Mouse (Mus musculus) kidney, embryonic 14.5 days (tissue): ENCODE data around the gene Ccm2. TPM values are rescaled to one million over a fixed set of nuclear protein-coding genes. Genes with fewer than 3 reads are reported as not detected.
A peak's percentile ranks its signal among the peaks of the same experiment; 100 is the strongest.

Experiments
- ATAC-seq: fragments of 200-750 bp; cut with Nextera tagmentation; 2 replicates; pipeline ENCODE4 v1.8.0; 2017; ENCODE audit warnings: moderate number of reproducible peaks, mild to moderate bottlenecking, moderate TSS enrichment, moderate library complexity; ENCODE audit not compliant: low FRiP score, low TSS enrichment
- H3K27ac ChIP-seq: fragments of 300-500 bp; sonication (generic); 2 replicates; pipeline ENCODE4 v1.5.1; 2014; ENCODE audit warnings: low read depth, mild to moderate bottlenecking, low read length, moderate library complexity, mixed read lengths
- H3K27me3 ChIP-seq: fragments of 300-500 bp; sonication (generic); 2 replicates; pipeline ENCODE4 v1.6.1; 2014; ENCODE audit warnings: mild to moderate bottlenecking, low read length; ENCODE audit not compliant: control insufficient read depth, insufficient read depth
- H3K36me3 ChIP-seq: fragments of 300-500 bp; sonication (generic); 2 replicates; pipeline ENCODE4 v1.6.1; 2014; ENCODE audit warnings: low read length, mixed read lengths; ENCODE audit not compliant: control insufficient read depth, insufficient read depth
- H3K4me1 ChIP-seq: fragments of 300-500 bp; sonication (generic); 2 replicates; pipeline ENCODE4 v1.6.1; 2014; ENCODE audit warnings: low read length, mixed read lengths; ENCODE audit not compliant: control insufficient read depth, insufficient read depth
- H3K4me2 ChIP-seq: fragments of 300-500 bp; sonication (generic); replicated peaks from 2 replicates; pipeline ENCODE4 v1.6.1; 2014; ENCODE audit warnings: low read depth, mild to moderate bottlenecking, low read length
- H3K4me3 ChIP-seq: fragments of 300-500 bp; sonication (generic); 2 replicates; pipeline ENCODE4 v1.5.1; 2014; ENCODE audit warnings: mild to moderate bottlenecking, low read length
- H3K9ac ChIP-seq: fragments of 300-500 bp; sonication (generic); 2 replicates; pipeline ENCODE4 v1.6.1; 2014; ENCODE audit warnings: low read depth, mild to moderate bottlenecking, low read length, moderate library complexity
- H3K9me3 ChIP-seq: fragments of 300-500 bp; sonication (generic); 2 replicates; pipeline ENCODE4 v1.6.1; 2016; ENCODE audit warnings: low read length; ENCODE audit not compliant: control insufficient read depth
- WGBS: fragments of 180-500 bp; shearing (Covaris S2); extraction: QIAGEN DNeasy Blood & Tissue Kit; methylation state at CpG from one replicate; pipeline ENCODE4 v1.1.7; 2014; 5-methylcytosine and 5-hydroxymethylcytosine counted together
- polyA plus RNA-seq: library from polyadenylated mRNA; unstranded; fragments of >200 nt; fragmentation: Nextera tagmentation; extraction: Ambion mirVana; gene quantifications from 2 replicates; pipeline ENCODE4 v1.2.1, GENCODE M21; 2014

Gene Ccm2
- polyA plus RNA-seq, 1 experiment from 2014 or later, result 94.4 TPM

GRCm38 (mm10) chr11:6603887-6604603 is 57.4 kb downstream of the Ccm2 start:
- peak overlapping the region; percentile 10; the same call in 1 of the 2 replicates for H3K4me2 ChIP-seq

GRCm38 (mm10) chr11:6604604-6604936 is 57.9 kb downstream of the Ccm2 start:
- Histone ChIP-seq H3K9ac (no peak overlapping the region), H3K36me3 (no peaks in the 10 kb centered on the region), H3K4me3 (peak overlapping the region; percentile 34; the same call in 1 of the 2 replicates), H3K4me2 (no peak overlapping the region; the same call in 1 of the 2 replicates), H3K27me3 (peaks cover 22% of the 10 kb centered on the region), H3K4me1 (peaks cover 10% of the 10 kb centered on the region; the same call in 1 of the 2 replicates), H3K27ac (no peak overlapping the region), H3K9me3 (no peaks in the 10 kb centered on the region)
- ATAC-seq, result no peak

More at GRCm38 (mm10) chr11:6603887-6604603, 57.4 kb downstream of the Ccm2 start:
- peaks cover 12% of the 10 kb centered on the region for H3K4me1 ChIP-seq
- no peaks in the 10 kb centered on the region for H3K9me3 ChIP-seq
- H3K27me3 ChIP-seq, result peaks cover 22% of the 10 kb centered on the region
- H3K36me3 ChIP-seq, result no peaks in the 10 kb centered on the region
- peak; percentile 33; the same call in 1 of the 2 replicates for ATAC-seq
- H3K4me3 ChIP-seq, result no peak overlapping the region
- WGBS, result 9% methylated on average over 12 of the region's 12 CpGs
- H3K27ac ChIP-seq, result no peak overlapping the region
- no peak overlapping the region for H3K9ac ChIP-seq

GRCm38 (mm10) chr11:6605021-6605481 is 58.4 kb downstream of the Ccm2 start:
- Histone ChIP-seq H3K4me2 (peak overlapping the region; percentile 67), H3K27me3 (peaks cover 22% of the 10 kb centered on the region), H3K4me3 (peak overlapping the region; percentile 34), H3K9me3 (no peaks in the 10 kb centered on the region), H3K36me3 (no peaks in the 10 kb centered on the region), H3K9ac (peak overlapping the region; percentile 7), H3K4me1 (peaks cover 10% of the 10 kb centered on the region; the same call in 1 of the 2 replicates), H3K27ac (no peak overlapping the region)
- no peak for ATAC-seq
- WGBS, result 24% methylated on average over 13 of the region's 13 CpGs

- peaks cover 22% of the 10 kb centered on the region for H3K27me3 ChIP-seq
- peaks cover 10% of the 10 kb centered on the region; the same call in 1 of the 2 replicates for H3K4me1 ChIP-seq
- H3K36me3 ChIP-seq, result no peaks in the 10 kb centered on the region
- no peak within 1 kb of the TSS for H3K27ac ChIP-seq
- ATAC-seq, result peak; percentile 62
- WGBS, result 9% methylated on average over 28 of the region's 41 CpGs
- peak within 1 kb of the TSS; percentile 34 for H3K4me3 ChIP-seq
- peak within 1 kb of the TSS; percentile 67 for H3K4me2 ChIP-seq
- peak within 1 kb of the TSS; percentile 7 for H3K9ac ChIP-seq
- no peaks in the 10 kb centered on the region for H3K9me3 ChIP-seq
Observed at GRCm38 (mm10) chr11:6605491-6606399, 59.1 kb downstream of the Ccm2 start, which contains the start of gene Nacad. Gene Nacad, minus strand, starts transcription at chr11:6606053.

- Histone ChIP-seq H3K4me3 (no peak overlapping the region), H3K9me3 (no peaks in the 10 kb centered on the region), H3K4me1 (no peaks in the 10 kb centered on the region), H3K9ac (no peak overlapping the region), H3K36me3 (peaks cover 82% of the 10 kb centered on the region), H3K27me3 (no peaks in the 10 kb centered on the region), H3K27ac (no peak overlapping the region), H3K4me2 (no peak overlapping the region)
- 95% methylated on average over 12 of the region's 12 CpGs for WGBS
- no peak for ATAC-seq
Observed at GRCm38 (mm10) chr11:6615250-6616205, 68.8 kb downstream of the Ccm2 start.

GRCm38 (mm10) chr11:6623704-6624103 is 77.0 kb downstream of the Ccm2 start:
- no peaks in the 10 kb centered on the region for H3K27me3 ChIP-seq
- peaks cover 59% of the 10 kb centered on the region for H3K36me3 ChIP-seq
- H3K4me1 ChIP-seq, result peaks cover 19% of the 10 kb centered on the region
- no peak overlapping the region for H3K9ac ChIP-seq
- no peak for ATAC-seq
- H3K9me3 ChIP-seq, result no peaks in the 10 kb centered on the region
- no peak overlapping the region for H3K4me3 ChIP-seq
- WGBS, result 94% methylated on average over 10 of the region's 10 CpGs
- H3K27ac ChIP-seq, result no peak overlapping the region
- H3K4me2 ChIP-seq, result no peak overlapping the region

GRCm38 (mm10) chr11:6624619-6625382 is 78.1 kb downstream of the Ccm2 start:
- peaks cover 48% of the 10 kb centered on the region for H3K36me3 ChIP-seq
- H3K4me3 ChIP-seq, result peak overlapping the region; percentile 86
- ATAC-seq, result no peak
- no peak overlapping the region for H3K27ac ChIP-seq
- peak overlapping the region; percentile 64 for H3K4me2 ChIP-seq
- H3K9me3 ChIP-seq, result no peaks in the 10 kb centered on the region
- WGBS, result 69% methylated on average over 14 of the region's 14 CpGs
- H3K27me3 ChIP-seq, result no peaks in the 10 kb centered on the region
- peaks cover 19% of the 10 kb centered on the region for H3K4me1 ChIP-seq
- peak overlapping the region; percentile 71 for H3K9ac ChIP-seq
